Mouse (Mus musculus): Measurements from ENCODE around the gene Dirc2. TPM values are rescaled to one million over a fixed set of nuclear protein-coding genes. Genes with fewer than 3 reads are reported as not detected.

Gene Dirc2
- total RNA-seq, 2 experiments from 2014 or later, result 78.9 to 81.1 TPM

GRCm38 (mm10) chr16:35747417-35748236, 21.5 kb downstream of the Dirc2 start:
- intact Hi-C loops (cut with DNase I), result no loop called here
- no peak for DNase-seq (ENCODE audit: low spot score in 2 of 2)

DNA sequence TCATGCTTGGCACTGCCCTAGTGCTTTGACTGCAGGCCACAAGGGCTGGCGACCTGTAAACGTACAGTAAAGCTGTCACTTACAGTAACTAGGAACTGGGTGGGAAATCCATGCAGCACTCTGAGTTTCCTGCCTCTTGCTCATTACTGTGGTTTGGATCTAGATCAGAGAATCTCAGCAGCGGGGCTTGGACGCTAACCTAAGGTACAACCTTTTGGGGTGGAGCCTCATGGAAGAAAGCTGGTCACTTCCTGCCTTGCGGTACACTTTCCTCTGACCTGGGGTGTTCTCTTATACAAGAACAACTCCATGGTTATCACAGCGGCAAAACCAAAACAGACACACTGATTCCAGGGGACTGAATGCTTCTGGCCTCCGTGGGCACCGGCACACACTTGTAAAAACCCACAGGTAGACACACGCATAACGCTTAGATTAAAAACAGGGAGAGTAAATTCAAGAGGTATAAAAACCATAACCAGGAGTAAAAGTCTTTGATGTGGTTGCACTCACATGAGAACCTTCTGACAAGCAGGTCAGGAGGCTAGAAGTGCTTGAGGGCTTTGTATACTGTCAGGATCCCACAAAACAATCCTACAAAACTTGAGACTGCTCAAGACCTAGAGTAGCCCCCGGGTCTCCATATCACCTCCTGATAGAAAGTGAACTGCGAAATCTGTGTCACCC, 26.8 kb downstream of the Dirc2 start:
- intact Hi-C loops (cut with DNase I), result no loop called here
- DNase-seq (ENCODE audit: low spot score in 2 of 2), result no peak

DNA sequence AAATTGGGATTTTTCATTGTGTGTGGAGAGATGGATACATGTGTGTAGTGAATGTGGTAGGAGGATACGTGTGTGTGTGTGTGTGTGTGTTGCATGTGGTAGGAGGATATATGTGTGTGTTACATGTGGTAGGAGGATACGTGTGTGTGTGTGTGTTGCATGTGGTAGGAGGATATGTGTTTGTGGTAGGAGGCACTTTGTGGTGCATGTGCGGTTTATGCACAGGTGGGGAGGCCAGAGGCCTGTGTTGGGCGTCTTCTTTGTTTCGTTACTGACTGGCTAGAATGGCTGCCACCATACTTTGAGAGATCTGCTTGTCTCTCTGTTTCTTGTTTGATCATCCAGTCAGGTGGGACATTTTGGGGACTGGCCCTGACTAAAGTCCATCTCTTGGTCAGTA, 27.5 kb downstream of the Dirc2 start:
- DNase-seq (ENCODE audit: low spot score in 2 of 2), result no peak
- intact Hi-C loops (cut with DNase I), result no loop called here

- no peak for DNase-seq (ENCODE audit: low spot score in 2 of 2)
- intact Hi-C loops (cut with DNase I), result no loop called here
These were observed 28.2 kb downstream of the Dirc2 start for GRCm38 (mm10) chr16:35740943-35741342.

- DNase-seq (ENCODE audit: low spot score in 2 of 2), result no peak
- intact Hi-C loops (cut with DNase I), result no loop called here
These were observed 28.8 kb downstream of the Dirc2 start for GRCm38 (mm10) chr16:35740357-35740756.

DNA sequence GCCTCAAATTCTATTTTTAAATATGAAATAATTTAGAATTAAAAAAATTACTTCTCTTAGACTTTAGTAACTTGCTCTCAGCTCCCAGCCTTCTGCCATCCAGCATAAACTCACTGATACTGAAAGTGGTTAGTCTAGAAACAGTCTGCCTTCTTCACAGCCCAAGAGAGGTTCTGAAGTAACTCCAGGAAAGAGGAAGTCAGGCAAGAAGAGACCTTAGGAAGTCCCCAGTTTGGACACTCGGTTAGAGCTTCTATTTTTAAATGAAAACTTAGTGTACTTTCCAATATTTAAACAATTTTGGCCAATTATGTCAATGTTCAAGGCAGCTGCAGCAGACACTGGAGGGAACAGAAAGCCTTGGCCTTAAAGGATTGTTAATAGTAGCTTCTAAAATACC, 29.6 kb downstream of the Dirc2 start:
- no peak for DNase-seq (ENCODE audit: low spot score in 2 of 2)
- intact Hi-C loops (cut with DNase I), result no loop called here

DNA sequence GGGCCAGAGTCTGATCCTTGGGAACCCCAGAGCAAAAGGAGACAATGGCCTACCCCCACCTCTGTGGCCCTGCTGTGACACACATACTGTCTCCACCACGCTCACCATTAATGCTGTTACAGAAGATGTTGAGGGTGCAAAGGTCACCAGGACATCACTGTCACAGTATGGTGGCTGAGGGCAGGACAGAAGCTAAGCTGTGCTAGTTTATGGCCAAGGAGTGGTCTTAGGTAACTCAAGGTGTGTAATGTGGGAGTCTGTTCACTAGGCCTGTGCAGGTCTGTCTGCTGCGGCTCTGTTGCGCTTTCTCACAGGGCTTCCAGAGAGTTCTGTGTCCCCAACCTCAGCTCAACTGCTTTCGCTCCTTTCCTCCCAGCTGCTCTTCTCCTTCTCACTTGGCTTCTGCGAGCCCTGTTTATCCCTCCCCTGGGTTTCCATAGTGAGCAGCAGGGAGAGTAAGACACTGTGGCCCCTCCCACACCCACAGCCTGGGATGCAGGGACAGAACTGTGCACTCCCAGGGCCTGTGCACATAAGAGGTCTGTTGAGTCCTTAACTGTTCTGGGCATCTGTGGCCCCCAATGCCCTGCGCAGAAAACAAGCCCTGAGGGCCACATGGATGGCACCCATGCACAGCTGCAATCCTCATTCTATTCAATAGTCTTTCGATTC, 30.9 kb downstream of the Dirc2 start:
- no peak for DNase-seq (ENCODE audit: low spot score in 2 of 2)
- intact Hi-C loops (cut with DNase I), result no loop called here

- DNase-seq (ENCODE audit: low spot score in 2 of 2), result peak in 1 of 2 experiments; percentile 67
- intact Hi-C loops (cut with DNase I), result loop anchor here (2.0 kb wide), 1 partner anchor 83 kb away; no protein-coding TSS in a partner anchor
These were observed 35.1 kb downstream of the Dirc2 start for GRCm38 (mm10) chr16:35734038-35734437.

DNA sequence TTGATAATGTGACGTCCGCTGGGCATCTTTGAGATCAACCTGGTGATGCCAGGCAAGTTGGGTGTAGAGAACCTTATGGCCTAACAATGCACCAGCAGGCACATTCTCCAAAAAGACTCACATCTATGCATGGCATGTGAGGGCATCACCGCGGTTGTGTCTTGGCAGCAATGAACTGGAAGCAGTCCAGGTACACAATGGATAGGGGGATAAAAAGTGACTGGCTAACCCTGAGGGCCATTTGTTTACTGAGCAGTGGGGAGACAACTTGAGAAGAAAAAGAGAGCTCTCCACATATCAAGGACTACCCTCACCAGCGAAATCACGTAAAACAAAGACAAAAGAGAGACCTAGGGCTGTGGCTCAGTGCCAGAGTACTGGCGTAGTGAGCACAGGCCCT, 37.1 kb downstream of the Dirc2 start:
- DNase-seq (ENCODE audit: low spot score in 2 of 2), result no peak
- intact Hi-C loops (cut with DNase I), result no loop called here

DNA sequence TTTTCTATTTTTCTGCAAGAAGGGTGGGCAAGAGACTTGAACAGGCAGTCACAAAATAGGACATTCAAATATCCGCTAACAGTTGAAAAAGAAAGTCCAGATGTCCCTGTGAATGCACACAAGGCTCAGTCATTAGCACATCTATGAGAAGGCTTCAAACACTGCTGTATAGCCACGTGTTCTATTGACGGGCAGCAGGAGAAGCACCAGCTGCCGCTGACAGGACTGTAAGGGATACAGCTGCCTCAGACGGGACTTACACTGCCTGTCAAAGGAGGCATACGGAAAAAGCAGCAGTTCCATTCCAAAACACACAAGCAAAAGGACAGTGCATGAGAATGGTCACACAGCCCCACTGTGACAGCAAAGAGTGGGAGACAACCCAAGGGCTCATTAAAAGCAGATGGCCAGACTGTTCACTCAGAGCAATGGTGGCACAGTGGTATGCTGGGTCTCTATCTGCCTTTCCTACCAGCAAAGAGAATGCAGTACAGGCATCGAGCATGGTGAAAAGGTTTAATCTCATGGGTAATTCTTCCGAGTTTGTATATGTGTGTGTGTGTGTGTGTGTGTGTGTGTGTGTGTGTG, 39.9 kb downstream of the Dirc2 start:
- peak in 1 of 2 experiments; percentile 43 for DNase-seq (ENCODE audit: low spot score in 2 of 2)
- intact Hi-C loops (cut with DNase I), result loop anchor here (5.0 kb wide), 1 partner anchor 412 kb away; no protein-coding TSS in a partner anchor

DNA sequence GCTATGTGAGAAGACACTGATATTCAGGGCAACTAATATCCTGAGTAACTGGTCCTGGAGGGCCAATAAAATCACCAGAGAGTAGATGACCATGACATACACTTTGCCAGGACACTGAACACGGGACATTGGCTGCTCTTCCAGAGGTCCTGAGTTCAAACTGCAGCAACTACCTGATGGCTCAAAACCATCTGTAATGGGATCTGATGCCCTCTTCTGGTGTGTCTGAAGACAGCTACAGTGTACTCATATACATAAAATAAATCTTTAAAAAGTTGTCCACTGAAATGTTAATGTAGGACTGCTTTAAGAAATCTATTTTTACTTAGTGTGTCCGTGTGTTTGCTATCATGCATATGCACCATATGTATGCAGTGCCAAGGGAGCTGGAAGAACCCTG, 42.6 kb downstream of the Dirc2 start:
- DNase-seq (ENCODE audit: low spot score in 2 of 2), result no peak
- intact Hi-C loops (cut with DNase I), result loop anchor here (5.0 kb wide), 1 partner anchor 409 kb away; no protein-coding TSS in a partner anchor

GRCm38 (mm10) chr16:35724561-35724960, 44.6 kb downstream of the Dirc2 start:
- intact Hi-C loops (cut with DNase I), result no loop called here
- no peak for DNase-seq (ENCODE audit: low spot score in 2 of 2)

- DNase-seq (ENCODE audit: low spot score in 2 of 2), result no peak
- intact Hi-C loops (cut with DNase I), result no loop called here
These were observed 51.4 kb downstream of the Dirc2 start for GRCm38 (mm10) chr16:35717761-35718160.

- DNase-seq (ENCODE audit: low spot score in 2 of 2), result no peak
- intact Hi-C loops (cut with DNase I), result no loop called here
These were observed 52.9 kb downstream of the Dirc2 start for GRCm38 (mm10) chr16:35716257-35716656.

GRCm38 (mm10) chr16:35715771-35716170, 53.4 kb downstream of the Dirc2 start:
- intact Hi-C loops (cut with DNase I), result no loop called here
- DNase-seq (ENCODE audit: low spot score in 2 of 2), result no peak

DNA sequence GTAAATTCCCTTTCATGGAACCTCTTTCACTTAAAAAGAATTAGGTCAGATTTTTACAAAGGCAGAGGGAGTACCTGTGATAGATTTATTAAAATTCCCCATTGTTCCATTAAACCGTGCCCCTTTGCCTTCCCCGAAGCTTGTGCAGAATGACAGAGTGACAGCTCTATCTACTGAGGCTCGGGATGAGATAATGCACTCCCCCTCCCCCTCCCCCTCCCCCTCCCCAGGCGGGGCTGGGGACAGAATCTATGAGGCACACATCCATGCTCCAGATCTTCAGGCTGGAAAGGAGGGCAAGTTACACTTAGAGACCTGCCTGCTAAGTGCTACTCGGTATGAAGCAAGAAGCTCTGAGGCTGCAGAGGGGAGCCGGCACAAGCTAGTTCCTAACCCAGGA, 53.8 kb downstream of the Dirc2 start:
- DNase-seq (ENCODE audit: low spot score in 2 of 2), result no peak
- intact Hi-C loops (cut with DNase I), result no loop called here

DNA sequence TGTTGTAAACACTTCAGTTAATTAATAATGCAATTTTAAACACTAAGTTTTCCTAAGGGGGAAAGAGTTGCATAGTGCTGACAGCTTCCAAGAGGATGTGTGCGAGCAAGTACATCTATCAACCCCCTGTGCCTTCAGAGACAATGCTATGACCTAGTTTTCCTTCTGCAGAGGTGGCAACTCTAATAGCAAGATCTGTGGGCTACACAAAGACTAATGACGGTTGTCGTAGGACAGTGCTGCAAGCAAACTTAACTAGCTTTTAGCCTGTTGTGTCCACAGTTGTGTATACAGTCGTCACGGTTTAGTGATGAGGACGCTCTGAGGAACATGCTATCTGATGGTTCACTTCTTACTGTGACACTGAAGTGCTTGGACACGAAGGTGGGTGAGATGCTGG, 54.5 kb downstream of the Dirc2 start:
- intact Hi-C loops (cut with DNase I), result no loop called here
- no peak for DNase-seq (ENCODE audit: low spot score in 2 of 2)

GRCm38 (mm10) chr16:35713606-35714005, 55.5 kb downstream of the Dirc2 start:
- intact Hi-C loops (cut with DNase I), result no loop called here

GRCm38 (mm10) chr16:35711004-35711403, 58.2 kb downstream of the Dirc2 start:
- intact Hi-C loops (cut with DNase I), result no loop called here
- DNase-seq (ENCODE audit: low spot score in 2 of 2), result no peak

More at GRCm38 (mm10) chr16:35713606-35714005, 55.5 kb downstream of the Dirc2 start:
- no peak for DNase-seq (ENCODE audit: low spot score in 2 of 2)

DNA sequence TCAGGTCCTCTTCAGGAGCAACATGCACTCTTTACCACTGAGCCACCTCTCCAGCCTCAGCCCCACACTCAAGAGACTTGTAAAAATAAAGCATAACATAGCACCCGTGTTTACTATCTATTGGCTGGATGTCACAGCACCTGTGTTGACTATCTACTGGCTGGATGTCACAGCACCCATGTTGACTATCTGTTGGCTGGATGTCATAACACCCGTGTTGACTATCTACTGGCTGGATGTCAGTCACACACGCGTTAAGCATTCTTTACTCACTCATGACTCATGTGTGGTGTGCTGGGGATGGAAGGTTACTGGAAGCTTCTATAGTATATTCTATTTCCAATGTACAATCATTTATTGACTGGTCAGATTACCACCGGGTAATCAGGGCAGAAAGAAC, 62.2 kb downstream of the Dirc2 start:
- no peak for DNase-seq (ENCODE audit: low spot score in 2 of 2)
- intact Hi-C loops (cut with DNase I), result no loop called here
